In the genomic region with DNA sequence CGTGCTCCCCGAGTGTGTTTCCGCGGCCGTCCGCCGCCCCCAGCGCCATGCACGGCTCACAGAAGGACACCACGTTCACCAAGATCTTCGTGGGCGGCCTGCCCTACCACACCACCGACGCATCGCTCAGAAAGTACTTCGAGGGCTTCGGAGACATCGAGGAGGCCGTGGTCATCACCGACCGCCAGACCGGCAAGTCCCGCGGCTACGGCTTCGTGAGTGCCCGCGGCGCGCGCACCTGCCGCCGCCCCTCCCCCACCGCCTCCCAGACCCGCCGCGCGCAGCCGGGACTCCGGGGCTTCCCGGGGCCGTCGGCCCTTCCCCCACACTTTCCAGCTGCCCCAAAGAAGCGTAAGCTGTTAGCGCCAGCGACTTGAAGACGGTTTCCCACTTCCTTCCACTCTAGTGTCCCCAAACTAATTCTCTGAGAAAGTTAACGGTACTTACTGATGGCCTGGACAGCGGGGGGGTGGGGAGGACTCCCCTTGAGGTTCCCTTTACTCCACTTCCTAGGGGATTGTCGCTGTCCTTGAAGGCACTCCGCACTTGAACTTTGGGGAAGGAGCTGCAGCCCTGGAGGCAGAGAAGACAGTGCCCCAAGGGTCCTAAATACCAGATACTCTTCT, we compare ENCODE assay signal across 8 mouse cellular contexts. TPM values are rescaled to one million over a fixed set of nuclear protein-coding genes. Genes with fewer than 3 reads are reported as not detected.
DNase-seq lines count a peak whose midpoint lies in the region; ATAC-seq and TF ChIP-seq lines count a peak whose summit lies in the region.

No protein-coding gene starts in this region.

- peaks cover 80% of the 10 kb centered on the region for H3K4me1 ChIP-seq in E14TG2a.4 (replicated peaks; ENCODE audit: low read depth, low read length)
- H3K4me1 ChIP-seq in heart, embryonic 16.5 days (ENCODE audit: control insufficient read depth, insufficient read depth, low read length) = peaks cover 70% of the 10 kb centered on the region
- H3K4me1 ChIP-seq in limb, embryonic 14.5 days (ENCODE audit: control insufficient read depth, insufficient read depth, low read length) = peaks cover 34% of the 10 kb centered on the region
- peaks cover 39% of the 10 kb centered on the region for H3K4me1 ChIP-seq in neural tube, embryonic 11.5 days (ENCODE audit: control insufficient read depth, insufficient read depth, low read length)

- H3ac ChIP-seq in C2C12 (ENCODE audit: control insufficient read depth, insufficient read length, low read depth) = peak overlapping the region; percentile 96

- no peaks in the 10 kb centered on the region for H3K27me3 ChIP-seq in C2C12 (ENCODE audit: control insufficient read depth, insufficient read depth, insufficient read length)
- H3K27me3 ChIP-seq in E14TG2a.4 (ENCODE audit: insufficient read depth, low read length) = peaks cover 36% of the 10 kb centered on the region
- H3K27me3 ChIP-seq in heart, embryonic 16.5 days (ENCODE audit: control insufficient read depth, insufficient read depth, low read length) = no peaks in the 10 kb centered on the region
- no peaks in the 10 kb centered on the region for H3K27me3 ChIP-seq in limb, embryonic 14.5 days (ENCODE audit: control insufficient read depth, insufficient read depth, low read length)
- H3K27me3 ChIP-seq in neural tube, embryonic 11.5 days (ENCODE audit: control insufficient read depth, insufficient read depth, low read length) = peaks cover 8% of the 10 kb centered on the region

- under 1% methylated on average over 48 of the region's 51 CpGs for WGBS in heart, embryonic 16.5 days
- 0% methylated on average over 48 of the region's 51 CpGs for WGBS in limb, embryonic 14.5 days
- under 1% methylated on average over 43 of the region's 51 CpGs for WGBS in neural tube, embryonic 11.5 days

- peaks cover 42% of the 10 kb centered on the region for H3K79me2 ChIP-seq in C2C12 (ENCODE audit: control insufficient read depth, insufficient read depth)

- no peak for TF ChIP-seq CTCF in C2C12 (IDR thresholded peaks at IDR 0.05; ENCODE audit: control insufficient read depth, insufficient read depth, insufficient read length)
- no peak for TF ChIP-seq CTCF in E14TG2a.4 (conservative IDR thresholded peaks at IDR 0.05; ENCODE audit: low read length)

- H3K9me3 ChIP-seq in E14TG2a.4 (ENCODE audit: low read length) = no peaks in the 10 kb centered on the region
- H3K9me3 ChIP-seq in heart, embryonic 16.5 days (replicated peaks; ENCODE audit: control insufficient read depth, low read length) = no peaks in the 10 kb centered on the region
- no peaks in the 10 kb centered on the region for H3K9me3 ChIP-seq in limb, embryonic 14.5 days (ENCODE audit: control insufficient read depth, low read length)
- H3K9me3 ChIP-seq in neural tube, embryonic 11.5 days (ENCODE audit: control insufficient read depth, low read length) = no peaks in the 10 kb centered on the region

- H3K36me3 ChIP-seq in C2C12 (ENCODE audit: control insufficient read depth, insufficient read depth) (peaks cover 12% of the 10 kb centered on the region), E14TG2a.4 (ENCODE audit: insufficient read depth, low read length) (peaks cover 48% of the 10 kb centered on the region)
- peaks cover 14% of the 10 kb centered on the region; the same call in 1 of the 2 replicates for H3K36me3 ChIP-seq in heart, embryonic 16.5 days (ENCODE audit: control insufficient read depth, insufficient read depth)
- peaks cover 4% of the 10 kb centered on the region for H3K36me3 ChIP-seq in limb, embryonic 14.5 days (ENCODE audit: control insufficient read depth, insufficient read depth, low read length)
- no peaks in the 10 kb centered on the region; the same call in 1 of the 2 replicates for H3K36me3 ChIP-seq in neural tube, embryonic 11.5 days (ENCODE audit: control insufficient read depth, insufficient read depth, low read length)

- peaks cover 5% of the 10 kb centered on the region for H3K79me3 ChIP-seq in C2C12 (ENCODE audit: low read depth)

- H3K9ac ChIP-seq in heart, embryonic 16.5 days (ENCODE audit: low read length) = peak overlapping the region; percentile 82
- H3K9ac ChIP-seq in limb, embryonic 14.5 days (ENCODE audit: low read depth, low read length, severe bottlenecking) = peak overlapping the region; percentile 65
- H3K9ac ChIP-seq in neural tube, embryonic 11.5 days (ENCODE audit: low read length) = peak overlapping the region; percentile 85

- peak overlapping the region; percentile 80 for H3K27ac ChIP-seq in heart, embryonic 16.5 days (ENCODE audit: low read length)
- no peak overlapping the region for H3K27ac ChIP-seq in limb, embryonic 14.5 days (replicated peaks; ENCODE audit: low read depth, low read length)
- peak overlapping the region; percentile 73 for H3K27ac ChIP-seq in neural tube, embryonic 11.5 days (ENCODE audit: low read depth, low read length)

- H3K4me2 ChIP-seq in heart, embryonic 16.5 days (ENCODE audit: low read depth, low read length) = peak overlapping the region; percentile 91
- peak overlapping the region; percentile 88 for H3K4me2 ChIP-seq in limb, embryonic 14.5 days (replicated peaks; ENCODE audit: low read depth, low read length, severe bottlenecking)
- H3K4me2 ChIP-seq in neural tube, embryonic 11.5 days (ENCODE audit: low read depth) = peak overlapping the region; percentile 86

- 0 out of 2 replicates have a peak, but pooled peaks have one; percentile 11 for ATAC-seq in heart, embryonic 16.5 days (replicated peaks; ENCODE audit: extremely low read depth, insufficient read depth, low FRiP score)
- peak; percentile 28 for ATAC-seq in limb, embryonic 14.5 days (ENCODE audit: low FRiP score, low read depth)
- peak; percentile 42 for ATAC-seq in neural tube, embryonic 11.5 days (ENCODE audit: insufficient read depth, low FRiP score, low TSS enrichment)

- peak; percentile 85 for DNase-seq in embryo, embryonic 11 days
- peak; percentile 13 for DNase-seq in limb, embryonic 14.5 days (ENCODE audit: low spot score)
- peak; percentile 80 for DNase-seq in neural tube, embryonic 11.5 days (ENCODE audit: low spot score)
- DNase-seq in ovary, adult 18-20 months (ENCODE audit: low spot score) = no peak
- no peak for DNase-seq in frontal cortex, postnatal 10 days (ENCODE audit: low spot score in 2 of 2)

- H3K4me3 ChIP-seq in C2C12 (ENCODE audit: insufficient read depth, poor library complexity, severe bottlenecking) = peak overlapping the region; percentile 80
- H3K4me3 ChIP-seq in E14TG2a.4 (replicated peaks; ENCODE audit: low read length) = peak overlapping the region; percentile 95
- H3K4me3 ChIP-seq in heart, embryonic 16.5 days (ENCODE audit: low read length) = peak overlapping the region; percentile 91
- peak overlapping the region; percentile 65 for H3K4me3 ChIP-seq in limb, embryonic 14.5 days (replicated peaks; ENCODE audit: low read length)
- peak overlapping the region; percentile 85 for H3K4me3 ChIP-seq in neural tube, embryonic 11.5 days (ENCODE audit: low read depth, low read length)

- TF ChIP-seq POLR2A in limb, embryonic 14.5 days (IDR thresholded peaks at IDR 0.05; ENCODE audit: borderline replicate concordance, extremely low read depth, insufficient read depth, insufficient read length) = no peak

TF ChIP-seq in C2C12, 6 proteins besides CTCF, POLR2A, EP300 and RAD21:
- no peak for TF ChIP-seq MAX (IDR thresholded peaks at IDR 0.05)
- no peak for TF ChIP-seq FOSL1 (IDR thresholded peaks at IDR 0.05; ENCODE audit: insufficient read depth, low read length, poor library complexity, severe bottlenecking)
TF ChIP-seq in C2C12: peak in this region for 0.

RNA-seq across cellular contexts. Expression of gene Rbm38, which starts 1.9 kb away (rescaled TPM):
- 31.3 TPM for polyA plus RNA-seq in C2C12 (2012; fragmentation: generic; extraction: Trizol)
- 130 and 146 TPM in 2 replicates for polyA plus RNA-seq in heart, embryonic 16.5 days (2015; fragmentation: Nextera tagmentation; extraction: Ambion mirVana)
- polyA plus RNA-seq in limb, embryonic 14.5 days (2012; rRNA removed) = 63.5 and 99.1 TPM in 2 replicates
- polyA plus RNA-seq in limb, embryonic 14.5 days (2014; fragmentation: Nextera tagmentation; extraction: Ambion mirVana) = 31.0 and 32.3 TPM in 2 replicates
- 73.6 and 74.2 TPM in 2 replicates for polyA plus RNA-seq in neural tube, embryonic 11.5 days (2014; fragmentation: Nextera tagmentation; extraction: Ambion mirVana)

RNA-seq across cellular contexts. Expression of gene Rae1, which starts 22.3 kb away (rescaled TPM):
- polyA plus RNA-seq in C2C12 (2012; fragmentation: generic; extraction: Trizol) = 83.7 TPM
- polyA plus RNA-seq in heart, embryonic 16.5 days (2015; fragmentation: Nextera tagmentation; extraction: Ambion mirVana) = 95.8 and 103 TPM in 2 replicates
- polyA plus RNA-seq in limb, embryonic 14.5 days (2012; rRNA removed) = 123 and 129 TPM in 2 replicates
- 130 TPM in 2 replicates for polyA plus RNA-seq in limb, embryonic 14.5 days (2014; fragmentation: Nextera tagmentation; extraction: Ambion mirVana)
- 137 and 140 TPM in 2 replicates for polyA plus RNA-seq in neural tube, embryonic 11.5 days (2014; fragmentation: Nextera tagmentation; extraction: Ambion mirVana)

RNA-seq across cellular contexts. Expression of gene Spo11, which starts 44.7 kb away (rescaled TPM):
- polyA plus RNA-seq in C2C12 (2012; fragmentation: generic; extraction: Trizol) = not detected
- 0.69 and 1.6 TPM in 2 replicates for polyA plus RNA-seq in heart, embryonic 16.5 days (2015; fragmentation: Nextera tagmentation; extraction: Ambion mirVana)
- 3.2 TPM in 2 replicates for polyA plus RNA-seq in limb, embryonic 14.5 days (2012; rRNA removed)
- 2.2 and 2.5 TPM in 2 replicates for polyA plus RNA-seq in limb, embryonic 14.5 days (2014; fragmentation: Nextera tagmentation; extraction: Ambion mirVana)
- polyA plus RNA-seq in neural tube, embryonic 11.5 days (2014; fragmentation: Nextera tagmentation; extraction: Ambion mirVana) = 0.42 and 1.1 TPM in 2 replicates

Comparison
In these comparisons a context has a peak if more than half of its experiments do, and no peak if none do; other contexts are left out.
1. DNase-seq: peak in embryo, embryonic 11 days (single experiment), limb, embryonic 14.5 days (single experiment) and neural tube, embryonic 11.5 days (single experiment); none in ovary, adult 18-20 months (single experiment) and frontal cortex, postnatal 10 days (0 of 2).
2. Peak in every context shown above with its lines, with median percentiles within 50 percentile points of each other: H3K4me3 ChIP-seq, ATAC-seq, H3K4me2 ChIP-seq and H3K9ac ChIP-seq.